Mouse (Mus musculus): ENCODE measurements around the gene Serpind1. TPM values are rescaled to one million over a fixed set of nuclear protein-coding genes. Genes with fewer than 3 reads are reported as not detected.

Serpind1 gene
- polyA plus RNA-seq, 1 experiment from 2014 or later, result 3.7 TPM

DNA sequence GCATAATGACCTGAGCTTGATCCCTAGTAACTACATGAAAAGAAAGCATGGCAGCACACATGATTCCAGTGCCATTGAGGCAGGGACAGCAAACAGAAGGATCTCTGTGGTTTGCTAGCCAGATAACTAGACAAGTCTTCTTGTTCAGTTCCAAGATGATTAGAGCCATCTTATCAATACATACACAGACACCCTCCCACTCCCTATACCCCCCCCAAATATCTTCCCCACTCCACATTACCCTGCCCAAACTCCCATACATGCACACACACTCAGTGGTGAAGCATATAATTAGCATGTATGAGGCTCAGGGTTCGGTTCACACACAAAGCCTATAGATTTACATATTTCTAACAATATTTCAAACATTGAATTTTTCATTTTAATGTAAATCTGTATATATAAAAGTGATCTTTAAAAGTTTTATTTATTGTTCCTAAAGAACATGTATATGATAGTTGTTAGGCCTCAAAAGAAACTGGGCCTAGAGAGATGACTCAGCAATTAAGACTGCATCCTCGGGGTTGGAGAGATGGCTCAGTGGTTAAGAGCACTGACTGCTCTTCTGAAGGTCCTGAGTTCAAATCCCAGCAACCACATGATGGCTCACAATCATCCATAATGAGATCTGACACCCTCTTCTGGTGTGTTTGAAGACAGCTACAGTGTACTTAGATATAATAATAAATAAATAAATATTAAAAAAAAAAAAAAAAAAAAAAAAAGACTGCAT lies 52.6 kb downstream of the Serpind1 start:
- no peaks in the 10 kb centered on the region for H3K27me3 ChIP-seq (ENCODE audit: control insufficient read depth, insufficient read depth, low read depth, low read length)
- no peak overlapping the region for H3K9ac ChIP-seq (ENCODE audit: low read depth, low read length)
- no peak overlapping the region for H3K4me2 ChIP-seq (ENCODE audit: low read length)
- peaks cover 21% of the 10 kb centered on the region for H3K36me3 ChIP-seq (ENCODE audit: control insufficient read depth, insufficient read depth, low read length)
- no peaks in the 10 kb centered on the region for H3K9me3 ChIP-seq (replicated peaks; ENCODE audit: control insufficient read depth, low read length, poor library complexity, severe bottlenecking)
- 85% methylated on average over 2 of the region's 2 CpGs for WGBS
- no peak overlapping the region for H3K4me3 ChIP-seq (ENCODE audit: low read depth, low read length)
- no peak for ATAC-seq
- no peak overlapping the region for H3K27ac ChIP-seq (ENCODE audit: low read length)
- H3K4me1 ChIP-seq (ENCODE audit: control insufficient read depth, insufficient read depth, low read length), result no peaks in the 10 kb centered on the region

DNA sequence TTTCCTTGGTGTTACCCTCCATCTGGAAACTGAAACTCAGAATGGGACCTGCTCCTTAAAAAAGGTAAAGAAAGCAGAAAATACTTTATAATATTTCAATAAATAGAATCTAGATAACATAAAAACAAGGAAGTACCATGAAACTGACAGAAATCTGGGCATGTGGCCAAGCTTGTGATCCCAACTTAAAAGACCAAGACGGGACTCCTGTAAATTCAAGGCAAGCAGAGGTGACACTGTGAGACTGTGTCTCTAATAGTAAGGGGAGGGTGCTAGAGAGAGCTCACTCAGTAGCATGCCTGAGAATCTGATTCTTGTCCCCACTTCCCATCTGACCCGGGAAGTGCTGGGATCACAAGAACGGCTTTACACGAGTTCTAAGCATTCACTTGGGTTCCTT lies 61.6 kb downstream of the Serpind1 start:
- WGBS, result 78% methylated on average over 4 of the region's 4 CpGs
- Histone ChIP-seq H3K4me1 (ENCODE audit: control insufficient read depth, insufficient read depth, low read length) (no peaks in the 10 kb centered on the region; the same call in 1 of the 2 replicates), H3K36me3 (ENCODE audit: control insufficient read depth, insufficient read depth, low read length) (peaks cover 12% of the 10 kb centered on the region; the same call in 1 of the 2 replicates), H3K27me3 (ENCODE audit: control insufficient read depth, insufficient read depth, low read depth, low read length) (no peaks in the 10 kb centered on the region), H3K9ac (ENCODE audit: low read depth, low read length) (no peak overlapping the region), H3K27ac (ENCODE audit: low read length) (no peak overlapping the region), H3K4me3 (ENCODE audit: low read depth, low read length) (no peak overlapping the region), H3K4me2 (ENCODE audit: low read length) (no peak overlapping the region), H3K9me3 (replicated peaks; ENCODE audit: control insufficient read depth, low read length, poor library complexity, severe bottlenecking) (no peaks in the 10 kb centered on the region)
- no peak for ATAC-seq

Other genes starting within 250 kb of the Serpind1 start
- gene Ppil2, start 220.1 kb upstream of the Serpind1 start, polyA plus RNA-seq (2015; fragmentation: Nextera tagmentation; extraction: Ambion mirVana), result 147 and 153 TPM in 2 replicates
- gene 2610318N02Rik, start 206.2 kb upstream of the Serpind1 start, polyA plus RNA-seq (2015; fragmentation: Nextera tagmentation; extraction: Ambion mirVana), result 10.0 and 14.9 TPM in 2 replicates
- gene Sdf2l1, start 199.0 kb upstream of the Serpind1 start, polyA plus RNA-seq (2015; fragmentation: Nextera tagmentation; extraction: Ambion mirVana), result 26.3 and 26.6 TPM in 2 replicates
- 42.0 and 51.3 TPM in 2 replicates for gene Ydjc, start 186.8 kb upstream of the Serpind1 start, polyA plus RNA-seq (2015; fragmentation: Nextera tagmentation; extraction: Ambion mirVana)
- gene Ccdc116, start 184.1 kb upstream of the Serpind1 start, polyA plus RNA-seq (2015; fragmentation: Nextera tagmentation; extraction: Ambion mirVana), result 3.3 and 4.4 TPM in 2 replicates
- gene Ube2l3, start 128.7 kb upstream of the Serpind1 start, polyA plus RNA-seq (2015; fragmentation: Nextera tagmentation; extraction: Ambion mirVana), result 264 and 291 TPM in 2 replicates
- 2.3 and 2.7 TPM in 2 replicates for gene Rimbp3, start 122.8 kb upstream of the Serpind1 start, polyA plus RNA-seq (2015; fragmentation: Nextera tagmentation; extraction: Ambion mirVana)
- 7.6 and 9.5 TPM in 2 replicates for gene Hic2, start 97.8 kb upstream of the Serpind1 start, polyA plus RNA-seq (2015; fragmentation: Nextera tagmentation; extraction: Ambion mirVana)
- 77.9 and 94.8 TPM in 2 replicates for gene Tmem191c, start 55.3 kb upstream of the Serpind1 start, polyA plus RNA-seq (2015; fragmentation: Nextera tagmentation; extraction: Ambion mirVana)
- 26.0 and 30.9 TPM in 2 replicates for gene Snap29, start 74.6 kb downstream of the Serpind1 start, polyA plus RNA-seq (2015; fragmentation: Nextera tagmentation; extraction: Ambion mirVana)
- gene Pi4ka, start 74.9 kb downstream of the Serpind1 start, polyA plus RNA-seq (2015; fragmentation: Nextera tagmentation; extraction: Ambion mirVana), result 73.7 and 74.8 TPM in 2 replicates
- 72.4 and 88.8 TPM in 2 replicates for gene Crkl, start 120.6 kb downstream of the Serpind1 start, polyA plus RNA-seq (2015; fragmentation: Nextera tagmentation; extraction: Ambion mirVana)
- gene Aifm3, start 158.2 kb downstream of the Serpind1 start, polyA plus RNA-seq (2015; fragmentation: Nextera tagmentation; extraction: Ambion mirVana), result 13.6 and 22.2 TPM in 2 replicates
- 145 and 151 TPM in 2 replicates for gene Lztr1, start 177.3 kb downstream of the Serpind1 start, polyA plus RNA-seq (2015; fragmentation: Nextera tagmentation; extraction: Ambion mirVana)
- 60.7 and 62.7 TPM in 2 replicates for gene Thap7, start 199.8 kb downstream of the Serpind1 start, polyA plus RNA-seq (2015; fragmentation: Nextera tagmentation; extraction: Ambion mirVana)
- 1.3 and 2.0 TPM in 2 replicates for gene Lrrc74b, start 229.9 kb downstream of the Serpind1 start, polyA plus RNA-seq (2015; fragmentation: Nextera tagmentation; extraction: Ambion mirVana)
- 3.0 and 3.5 TPM in 2 replicates for gene P2rx6, start 230.5 kb downstream of the Serpind1 start, polyA plus RNA-seq (2015; fragmentation: Nextera tagmentation; extraction: Ambion mirVana)